Mouse (Mus musculus) frontal cortex, postnatal 10 days (tissue): ENCODE measurements around the gene Gm9964.

ENCODE experiments used
- DNase-seq, 2 experiments: peaks; one replicate each; pipeline ENCODE4 v3.0.0; 2022; ENCODE audit warnings: low spot score in 2 of 2, mixed read lengths in 1 of 2

Gm9964 gene

GRCm38 (mm10) chr11:79253542-79254390, 42.9 kb downstream of the Gm9964 start:
- peak; percentile 15 to 49 for DNase-seq

- DNase-seq: no peak
Observed at GRCm38 (mm10) chr11:79252881-79253541, 43.7 kb downstream of the Gm9964 start.
